Mouse (Mus musculus) liver, embryonic 11.5 days (tissue): ENCODE results near the gene Itgal. TPM values are rescaled to one million over a fixed set of nuclear protein-coding genes. Genes with fewer than 3 reads are reported as not detected.
"Not testable (repeated sequence)": the region's sequence is repeated elsewhere in the genome, so short reads cannot be mapped to it uniquely, and the experiment has no call there.

Source experiments
- ATAC-seq: fragments of 200-750 bp; cut with Nextera tagmentation; replicated peaks from 2 replicates; pipeline ENCODE4 v1.8.0; 2017; ENCODE audit warnings: moderate number of reproducible peaks, mild to moderate bottlenecking, moderate TSS enrichment, moderate library complexity; ENCODE audit not compliant: low FRiP score
- DNase-seq: peaks from one replicate; pipeline ENCODE4 v3.0.0-alpha.2; 2017; ENCODE audit warnings: low spot score
- H3K27ac ChIP-seq: fragments of 300-500 bp; sonication (generic); 2 replicates; pipeline ENCODE4 v1.5.1; 2014; ENCODE audit warnings: mild to moderate bottlenecking, low read depth, low read length, control low read depth
- H3K27me3 ChIP-seq: fragments of 300-500 bp; sonication (generic); replicated peaks from 2 replicates; pipeline ENCODE4 v1.6.1; 2014; ENCODE audit warnings: low read length, mixed read lengths; ENCODE audit not compliant: control insufficient read depth, insufficient read depth
- H3K36me3 ChIP-seq: fragments of 300-500 bp; sonication (generic); 2 replicates; pipeline ENCODE4 v1.6.1; 2014; ENCODE audit warnings: mild to moderate bottlenecking, low read length, moderate library complexity, mixed read lengths; ENCODE audit not compliant: control insufficient read depth, insufficient read depth
- H3K4me1 ChIP-seq: fragments of 300-500 bp; sonication (generic); replicated peaks from 2 replicates; pipeline ENCODE4 v1.6.1; 2014; ENCODE audit warnings: low read length, mixed read lengths; ENCODE audit not compliant: control insufficient read depth, insufficient read depth
- H3K4me2 ChIP-seq: fragments of 300-500 bp; sonication (generic); 2 replicates; pipeline ENCODE4 v1.6.1; 2014; ENCODE audit warnings: mild to moderate bottlenecking, control low read depth, moderate library complexity
- H3K4me3 ChIP-seq: fragments of 300-500 bp; sonication (generic); 2 replicates; pipeline ENCODE4 v1.5.1; 2014; ENCODE audit warnings: low read depth, low read length, control low read depth
- H3K9ac ChIP-seq: fragments of 300-500 bp; sonication (generic); 2 replicates; pipeline ENCODE4 v1.6.1; 2014; ENCODE audit warnings: low read depth, low read length, control low read depth
- H3K9me3 ChIP-seq: fragments of 300-500 bp; sonication (generic); 2 replicates; pipeline ENCODE4 v1.6.1; 2016; ENCODE audit warnings: low read length, inconsistent platforms, mixed read lengths; ENCODE audit not compliant: control insufficient read depth
- WGBS: fragments of 180-500 bp; shearing (Covaris S2); extraction: QIAGEN DNeasy Blood & Tissue Kit; methylation state at CpG from one replicate; pipeline ENCODE4 v1.1.7; 2014; 5-methylcytosine and 5-hydroxymethylcytosine counted together
- polyA plus RNA-seq: library from polyadenylated mRNA; unstranded; fragments of >200 nt; fragmentation: Nextera tagmentation; extraction: Ambion mirVana; gene quantifications from 2 replicates; pipeline ENCODE4 v1.2.1, GENCODE M21; 2014

Itgal gene
- polyA plus RNA-seq: 6.2 and 6.5 TPM in 2 replicates

DNA sequence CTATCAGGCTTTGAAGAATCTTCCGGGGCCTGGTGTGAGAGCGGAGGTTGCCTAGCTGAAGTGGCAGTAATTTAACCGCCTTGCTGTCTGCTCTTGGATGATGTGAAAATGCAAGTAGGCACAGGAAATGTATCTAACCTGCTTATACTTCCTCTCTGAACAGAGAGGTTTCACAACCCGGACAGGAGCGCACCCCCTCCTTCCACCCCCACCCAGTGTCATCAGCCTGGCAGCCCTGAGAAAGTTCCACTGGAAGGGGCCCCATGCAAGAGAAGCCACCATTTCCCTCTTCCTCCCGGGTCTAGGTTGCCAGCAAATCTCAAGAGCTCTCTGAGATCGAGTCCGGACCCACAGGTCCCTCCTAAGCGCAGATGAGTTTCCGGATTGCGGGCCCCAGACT, at the start of gene Itgal:
TSS of gene Itgal (plus strand) at position 163 of the 400 bp plus-strand sequence.
- ATAC-seq (no peak), DNase-seq (no peak)
- H3K27ac ChIP-seq: 0 out of 2 replicates have a peak within 1 kb of the TSS, but pooled peaks have one; percentile 35
- H3K4me2 ChIP-seq: peak within 1 kb of the TSS; percentile 53
- WGBS: 46% methylated on average over 11 of the region's 11 CpGs
- H3K4me3 ChIP-seq: peak within 1 kb of the TSS; percentile 14; the same call in 1 of the 2 replicates
- no peaks in the 10 kb centered on the region for H3K27me3 ChIP-seq
- H3K4me1 ChIP-seq: peaks cover 7% of the 10 kb centered on the region; the same call in 1 of the 2 replicates
- 0 out of 2 replicates have a peak within 1 kb of the TSS, but pooled peaks have one; percentile 22 for H3K9ac ChIP-seq
- H3K9me3 ChIP-seq: no peaks in the 10 kb centered on the region
- H3K36me3 ChIP-seq: no peaks in the 10 kb centered on the region

DNA sequence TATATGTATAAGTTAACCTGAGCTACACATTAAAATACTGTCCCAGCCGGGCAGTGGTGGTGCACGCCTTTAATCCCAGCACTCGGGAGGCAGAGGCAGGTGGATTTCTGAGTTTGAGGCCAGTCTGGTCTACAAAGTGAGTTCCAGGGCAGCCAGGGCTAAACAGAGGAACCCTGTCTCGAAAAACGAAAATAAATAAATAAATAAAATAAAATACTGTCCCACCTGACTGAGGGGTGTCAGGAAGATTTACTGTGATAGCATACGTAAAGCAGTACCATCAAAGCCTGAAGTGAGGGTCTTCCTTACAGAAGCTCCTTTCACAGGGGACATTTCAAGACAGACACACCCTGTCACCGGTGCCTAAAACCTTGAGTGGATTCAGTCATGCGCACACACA, 45.5 kb upstream of the Itgal start:
- 89% methylated on average over 8 of the region's 8 CpGs for WGBS
- not testable (repeated sequence) for H3K27ac ChIP-seq, H3K4me3 ChIP-seq, DNase-seq, ATAC-seq, H3K27me3 ChIP-seq, H3K4me2 ChIP-seq, H3K9me3 ChIP-seq, H3K9ac ChIP-seq
- peaks cover 12% of the 10 kb centered on the region for H3K36me3 ChIP-seq
- peaks cover 33% of the 10 kb centered on the region for H3K4me1 ChIP-seq

DNA sequence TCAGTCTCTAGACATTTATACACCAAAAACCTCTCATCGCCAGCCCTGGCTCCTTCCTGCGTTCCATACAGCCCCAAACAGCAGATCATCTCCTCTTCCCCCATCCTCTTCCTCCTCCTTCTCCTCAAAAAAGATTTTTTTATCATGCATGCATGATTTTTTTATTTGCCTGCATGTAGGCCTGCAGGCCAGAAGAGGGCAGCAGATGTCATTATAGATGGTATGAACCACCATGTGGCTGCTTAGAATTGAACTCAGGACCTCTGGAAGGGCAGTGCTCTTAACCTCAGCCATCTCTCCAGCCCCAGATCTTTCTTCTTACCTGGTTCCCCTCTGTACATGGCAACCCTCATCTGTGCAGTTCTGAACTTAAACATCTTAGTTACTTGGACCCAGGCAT, 43.6 kb upstream of the Itgal start:
- DNase-seq (no peak), ATAC-seq (no peak)
- Histone ChIP-seq H3K4me1 (peaks cover 26% of the 10 kb centered on the region), H3K27me3 (no peaks in the 10 kb centered on the region), H3K9ac (no peak overlapping the region), H3K4me2 (no peak overlapping the region), H3K4me3 (no peak overlapping the region), H3K27ac (peak overlapping the region; percentile 32; the same call in 1 of the 2 replicates), H3K9me3 (no peaks in the 10 kb centered on the region), H3K36me3 (peaks cover 13% of the 10 kb centered on the region)
- WGBS: 81% methylated on average over 2 of the region's 2 CpGs

DNA sequence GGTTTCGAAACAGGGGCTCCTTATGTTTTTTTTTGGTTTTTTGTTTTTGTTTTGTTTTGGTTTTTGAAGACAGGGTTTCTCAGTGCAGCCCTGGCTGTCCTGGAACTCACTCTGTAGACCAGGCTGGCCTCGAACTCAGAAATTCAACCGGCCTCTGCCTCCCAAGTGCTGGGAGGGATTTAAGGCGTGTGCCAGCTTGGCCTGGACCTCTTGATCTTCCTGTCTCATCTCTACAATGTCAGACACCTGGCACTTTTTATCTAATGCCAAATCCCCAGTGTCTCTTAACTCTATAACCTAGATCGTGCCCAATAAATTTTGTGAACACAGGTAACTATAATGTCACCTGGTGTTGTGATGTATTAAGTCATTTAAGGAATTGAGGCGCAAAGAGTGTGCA, 42.7 kb upstream of the Itgal start:
- WGBS: 77% methylated on average over 6 of the region's 6 CpGs
- peaks cover 26% of the 10 kb centered on the region for H3K4me1 ChIP-seq

DNA sequence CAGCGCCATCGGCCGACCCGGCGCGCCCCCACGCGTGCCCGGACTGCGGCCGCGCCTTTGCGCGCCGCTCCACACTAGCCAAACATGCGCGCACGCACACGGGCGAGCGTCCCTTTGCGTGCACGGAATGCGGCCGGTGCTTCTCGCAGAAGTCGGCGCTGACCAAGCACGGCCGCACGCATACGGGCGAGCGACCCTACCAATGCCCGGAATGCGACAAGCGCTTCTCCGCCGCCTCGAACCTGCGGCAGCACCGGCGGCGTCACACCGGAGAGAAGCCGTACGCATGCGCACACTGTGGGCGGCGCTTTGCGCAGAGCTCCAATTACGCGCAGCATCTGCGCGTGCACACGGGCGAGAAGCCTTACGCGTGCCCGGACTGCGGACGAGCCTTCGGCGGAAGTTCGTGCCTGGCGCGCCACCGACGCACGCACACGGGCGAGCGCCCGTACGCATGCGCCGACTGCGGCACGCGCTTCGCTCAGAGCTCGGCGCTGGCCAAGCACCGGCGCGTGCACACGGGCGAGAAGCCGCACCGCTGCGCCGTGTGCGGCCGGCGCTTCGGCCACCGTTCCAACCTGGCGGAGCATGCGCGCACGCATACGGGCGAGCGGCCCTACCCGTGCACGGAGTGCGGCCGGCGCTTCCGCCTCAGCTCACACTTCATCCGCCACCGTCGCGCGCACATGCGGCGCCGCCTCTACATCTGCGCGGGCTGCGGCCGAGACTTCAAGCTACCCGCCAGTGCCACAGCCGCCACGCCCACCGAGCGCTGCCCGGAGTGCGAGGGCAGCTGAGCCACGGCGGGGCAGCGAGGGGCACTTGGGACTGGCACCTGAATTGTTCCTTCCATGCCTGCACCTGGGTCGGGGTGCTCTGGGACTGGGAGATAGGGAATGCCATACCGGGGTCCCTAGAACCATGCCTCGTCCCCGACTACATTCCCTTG, 42.0 kb upstream of the Itgal start:
- Histone ChIP-seq H3K9me3 (no peaks in the 10 kb centered on the region), H3K27ac (peak overlapping the region; percentile 88), H3K9ac (peak overlapping the region; percentile 75), H3K4me2 (peak overlapping the region; percentile 87), H3K36me3 (peaks cover 13% of the 10 kb centered on the region), H3K27me3 (no peaks in the 10 kb centered on the region), H3K4me1 (peaks cover 32% of the 10 kb centered on the region), H3K4me3 (peak overlapping the region; percentile 49)
- ATAC-seq (peak; percentile 89), DNase-seq (peak; percentile 88)
- under 1% methylated on average over 131 of the region's 136 CpGs for WGBS

More for the DNA sequence above, 42.7 kb upstream of the Itgal start:
- DNase-seq: no peak
- H3K4me2 ChIP-seq: peak overlapping the region; percentile 87
- no peaks in the 10 kb centered on the region for H3K27me3 ChIP-seq
- ATAC-seq: no peak
- peaks cover 14% of the 10 kb centered on the region for H3K36me3 ChIP-seq
- H3K4me3 ChIP-seq: peak overlapping the region; percentile 49
- peak overlapping the region; percentile 88 for H3K27ac ChIP-seq
- H3K9me3 ChIP-seq: no peaks in the 10 kb centered on the region
- H3K9ac ChIP-seq: peak overlapping the region; percentile 75

DNA sequence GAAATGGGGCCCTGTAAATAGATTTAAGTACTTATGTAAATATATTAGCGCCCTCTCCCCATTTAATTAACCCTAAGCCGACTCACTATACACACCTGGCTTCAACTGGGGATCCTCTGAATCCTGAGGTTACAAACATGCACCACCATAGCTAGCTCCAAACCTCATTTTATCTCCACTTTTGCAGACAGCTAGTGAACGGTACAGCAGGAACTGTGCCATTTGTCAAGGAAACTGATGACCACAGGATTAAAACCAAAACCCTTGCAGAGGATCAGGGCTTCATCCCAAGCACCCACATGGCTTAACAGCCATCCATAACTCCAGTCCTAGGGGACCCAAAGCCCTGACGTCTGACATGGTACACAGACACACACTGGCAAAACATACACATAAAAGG, 41.1 kb upstream of the Itgal start:
- H3K36me3 ChIP-seq: peaks cover 13% of the 10 kb centered on the region
- H3K4me3 ChIP-seq: peak overlapping the region; percentile 49
- DNase-seq (no peak), ATAC-seq (no peak)
- peak overlapping the region; percentile 75 for H3K9ac ChIP-seq
- peaks cover 37% of the 10 kb centered on the region for H3K4me1 ChIP-seq
- peak overlapping the region; percentile 88 for H3K27ac ChIP-seq
- no peaks in the 10 kb centered on the region for H3K9me3 ChIP-seq
- 18% methylated on average over 4 of the region's 4 CpGs for WGBS
- no peaks in the 10 kb centered on the region for H3K27me3 ChIP-seq
- H3K4me2 ChIP-seq: peak overlapping the region; percentile 87

DNA sequence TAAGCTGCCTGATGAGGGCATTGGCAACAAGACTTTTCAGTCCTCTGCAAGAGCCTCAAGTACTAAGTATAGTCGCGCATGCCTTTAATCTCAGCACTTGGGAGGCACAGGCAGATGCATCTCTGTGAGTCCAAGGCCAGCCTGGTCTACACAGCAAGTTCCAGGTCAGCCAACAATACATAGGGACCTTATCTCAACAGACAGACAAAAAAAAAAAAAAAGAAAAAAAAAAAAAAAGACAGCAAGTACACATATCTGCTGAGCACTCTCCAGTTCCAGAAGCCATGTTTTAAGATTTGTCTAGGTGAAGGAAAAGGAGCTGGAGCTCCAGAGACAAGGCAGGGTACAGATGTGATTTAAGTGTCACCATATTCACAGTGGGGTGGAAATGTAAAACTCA, 40.1 kb upstream of the Itgal start:
- Histone ChIP-seq H3K4me3 (no peak overlapping the region), H3K4me1 (peaks cover 37% of the 10 kb centered on the region), H3K9me3 (no peaks in the 10 kb centered on the region), H3K36me3 (peaks cover 13% of the 10 kb centered on the region), H3K4me2 (no peak overlapping the region), H3K27me3 (no peaks in the 10 kb centered on the region), H3K27ac (peak overlapping the region; percentile 34; the same call in 1 of the 2 replicates), H3K9ac (no peak overlapping the region)
- DNase-seq (no peak), ATAC-seq (no peak)
- 69% methylated on average over 2 of the region's 2 CpGs for WGBS

DNA sequence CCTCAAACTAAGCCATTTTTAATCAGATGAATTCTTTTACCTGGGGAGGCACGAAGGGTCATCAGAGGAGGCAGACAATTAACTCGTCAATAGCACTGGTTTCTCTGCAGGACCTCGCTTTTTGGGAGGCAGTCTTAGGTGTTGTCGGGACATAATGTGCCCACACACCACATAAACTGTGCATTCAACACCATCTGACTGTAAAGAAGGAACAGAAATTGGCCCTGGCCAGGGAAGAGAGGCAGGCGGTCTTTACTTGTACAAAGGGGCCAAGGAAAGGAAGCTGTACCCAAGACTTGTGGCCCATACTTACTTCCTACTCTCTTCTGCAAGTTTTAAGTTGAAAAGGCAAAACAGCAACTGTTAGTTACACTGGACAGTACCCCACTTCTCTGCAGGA, 39.5 kb upstream of the Itgal start:
- H3K4me2 ChIP-seq: no peak overlapping the region
- H3K27ac ChIP-seq: no peak overlapping the region
- no peaks in the 10 kb centered on the region for H3K9me3 ChIP-seq
- DNase-seq: no peak
- ATAC-seq: no peak
- H3K9ac ChIP-seq: no peak overlapping the region
- 81% methylated on average over 5 of the region's 5 CpGs for WGBS
- H3K27me3 ChIP-seq: no peaks in the 10 kb centered on the region
- no peak overlapping the region for H3K4me3 ChIP-seq
- peaks cover 43% of the 10 kb centered on the region for H3K4me1 ChIP-seq
- peaks cover 13% of the 10 kb centered on the region for H3K36me3 ChIP-seq
